In genomic region chr7:28191903-28192302, GRCm38 (mm10) we compare ENCODE assay signal across 22 mouse cellular contexts. TPM values are rescaled to one million over a fixed set of nuclear protein-coding genes. Genes with fewer than 3 reads are reported as not detected.
DNase-seq lines count a peak whose midpoint lies in the region; ATAC-seq and TF ChIP-seq lines count a peak whose summit lies in the region.
"Had no signal": no experiment of that assay in that cellular context is flagged by ENCODE, and none has a peak within 500 bp of the region (broad histone marks: within the 10 kb centered on the region; RNA-seq: fewer than 3 reads in every experiment).

No protein-coding gene starts in this region.

- H3K27ac ChIP-seq in gastrocnemius, adult 2 months = 0 out of 2 replicates have a peak overlapping the region, but pooled peaks have one; percentile 35
- H3K27ac ChIP-seq: embryonic facial prominence, embryonic 12.5 days; forebrain, embryonic 12.5 days; heart, embryonic 13.5 days; hindbrain, embryonic 13.5 days; hindbrain, postnatal 0 days had no signal

- H3K9me3 ChIP-seq in G1E (replicated peaks) = no peaks in the 10 kb centered on the region
- H3K9me3 ChIP-seq: embryonic facial prominence, embryonic 12.5 days; forebrain, embryonic 12.5 days; heart, embryonic 13.5 days; hindbrain, embryonic 13.5 days had no signal

- DNase-seq in gastrocnemius, adult 2 months = no peak
- no peak for DNase-seq in gastrocnemius, postnatal 25 days
- DNase-seq in G1E (ENCODE audit: low spot score) = peak; percentile 59
- peak; percentile 47 for DNase-seq in splenic B cell, adult 2 months (ENCODE audit: low read depth, low spot score)
- no peak for DNase-seq in layer of hippocampus, adult 9-11 months
- no peak for DNase-seq in gastrocnemius, postnatal 4 days (ENCODE audit: low spot score in 2 of 2)
- DNase-seq in testis, postnatal 14 days (ENCODE audit: low spot score) = no peak
- DNase-seq: adrenal gland, adult 8-10 months; adrenal gland, postnatal 36 days; cerebellum, adult 2 months; cerebellum, postnatal 10 days; embryo, embryonic 11 days; forebrain, postnatal 0 days; gastrocnemius, postnatal 36 days; heart, postnatal 36 days; kidney, adult 11 months had no signal

- intact Hi-C loops in gastrocnemius, adult 2 months (cut with DNase I) = no loop called here

- H3K27me3 ChIP-seq in G1E (ENCODE audit: insufficient read depth, low read length) = no peaks in the 10 kb centered on the region
- no peaks in the 10 kb centered on the region for H3K27me3 ChIP-seq in splenic B cell, adult 2 months (ENCODE audit: control insufficient read depth, insufficient read depth, low read length, poor library complexity, severe bottlenecking)
- H3K27me3 ChIP-seq: embryonic facial prominence, embryonic 12.5 days; forebrain, embryonic 12.5 days; heart, embryonic 13.5 days; hindbrain, embryonic 13.5 days had no signal

- H3K4me3 ChIP-seq in gastrocnemius, adult 2 months = no peak overlapping the region
- no peak overlapping the region for H3K4me3 ChIP-seq in G1E (ENCODE audit: low read depth, low read length)
- H3K4me3 ChIP-seq: embryonic facial prominence, embryonic 12.5 days; forebrain, embryonic 12.5 days; heart, embryonic 13.5 days; hindbrain, embryonic 13.5 days had no signal

- H3K36me3 ChIP-seq in G1E (replicated peaks) = peaks cover 97% of the 10 kb centered on the region
- no peaks in the 10 kb centered on the region; the same call in 1 of the 2 replicates for H3K36me3 ChIP-seq in splenic B cell, adult 2 months (ENCODE audit: control insufficient read depth, insufficient read depth, low read length, poor library complexity, severe bottlenecking)

- ATAC-seq in G1E (ENCODE audit: extremely low read depth, insufficient number of reproducible peaks, low FRiP score, poor library complexity, severe bottlenecking) = no peak; the same call in 1 of the 2 replicates
- ATAC-seq in granulocyte monocyte progenitor cell, adult 5-6 weeks (replicated peaks; ENCODE audit: poor library complexity, severe bottlenecking) = peak; percentile 81
- ATAC-seq: forebrain, postnatal 0 days; hindbrain, postnatal 0 days had no signal

- H3K4me1 ChIP-seq in G1E (ENCODE audit: insufficient read depth, low read depth, low read length) = peaks cover 9% of the 10 kb centered on the region
- H3K4me1 ChIP-seq: embryonic facial prominence, embryonic 12.5 days; forebrain, embryonic 12.5 days; heart, embryonic 13.5 days; hindbrain, embryonic 13.5 days had no signal

- TF ChIP-seq CTCF in gastrocnemius, adult 2 months (IDR thresholded peaks at IDR 0.05) = no peak
- no peak for TF ChIP-seq CTCF in G1E (IDR thresholded peaks at IDR 0.05; ENCODE audit: low read depth, low read length)

RNA-seq across cellular contexts. Expression of gene Dyrk1b, which starts 12.6 kb away (rescaled TPM):
- 10 to 100 TPM; 65.3 to 78.6 TPM for total RNA-seq in gastrocnemius, adult 2 months (2021)
- 10 to 100 TPM; 91.6 to 95.8 TPM for total RNA-seq in gastrocnemius, postnatal 25 days (2021)
- total RNA-seq in G1E (2014; fragmentation: Nextera tagmentation) (17.5 and 24.8 TPM in 2 replicates), G1E (2017) (7.0 and 7.3 TPM in 2 replicates)
- polyA plus RNA-seq in G1E (2012) = 43.3 and 47.9 TPM in 2 replicates
- total RNA-seq in granulocyte monocyte progenitor cell, adult 5-6 weeks (2014; fragmentation: Nextera tagmentation) = 1.2 and 4.1 TPM in 2 replicates
- 2.3 and 3.2 TPM in 2 replicates for total RNA-seq in granulocyte monocyte progenitor cell, adult 5-6 weeks (2017)
- 100 to 1,000 TPM; 118 to 131 TPM for total RNA-seq in gastrocnemius, postnatal 4 days (2021)

RNA-seq across cellular contexts. Expression of gene Fbl, which starts 22.4 kb away (rescaled TPM):
- 10 to 100 TPM; 21.2 to 28.9 TPM for total RNA-seq in gastrocnemius, adult 2 months (2021)
- 10 to 100 TPM; 21.8 to 24.3 TPM for total RNA-seq in gastrocnemius, postnatal 25 days (2021)
- total RNA-seq in G1E (2014; fragmentation: Nextera tagmentation) = 71.4 and 78.3 TPM in 2 replicates
- 122 and 148 TPM in 2 replicates for total RNA-seq in G1E (2017)
- polyA plus RNA-seq in G1E (2012) = 585 and 591 TPM in 2 replicates
- 226 and 268 TPM in 2 replicates for total RNA-seq in granulocyte monocyte progenitor cell, adult 5-6 weeks (2014; fragmentation: Nextera tagmentation)
- 234 and 267 TPM in 2 replicates for total RNA-seq in granulocyte monocyte progenitor cell, adult 5-6 weeks (2017)
- 10 to 100 TPM; 61.2 to 64.8 TPM for total RNA-seq in gastrocnemius, postnatal 4 days (2021)

Comparison
In these comparisons a context has a peak if more than half of its experiments do, and no peak if none do; other contexts are left out.
1. DNase-seq: peak in G1E (single experiment) and splenic B cell, adult 2 months (single experiment); none in gastrocnemius, adult 2 months (single experiment), gastrocnemius, postnatal 25 days (single experiment), layer of hippocampus, adult 9-11 months (single experiment), gastrocnemius, postnatal 4 days (0 of 2) and testis, postnatal 14 days (single experiment).